Mouse (Mus musculus) ES-E14 (cell line): Measurements from ENCODE around the gene Cd34. TPM values are rescaled to one million over a fixed set of nuclear protein-coding genes. Genes with fewer than 3 reads are reported as not detected.

Source experiments
- DNase-seq: peaks from one replicate; pipeline ENCODE4 v3.0.0-alpha.2; 2013; ENCODE audit warnings: low read depth, low spot score
- H3K27ac ChIP-seq: 2 replicates; pipeline ENCODE4 v1.5.1; 2012; ENCODE audit warnings: low read depth, mild to moderate bottlenecking, low read length, moderate library complexity, mixed read lengths; ENCODE audit not compliant: poor library complexity, insufficient read depth, severe bottlenecking
- H3K36me3 ChIP-seq: 2 replicates; pipeline ENCODE4 v1.6.1; 2012; ENCODE audit warnings: mild to moderate bottlenecking, low read length, moderate library complexity, mixed read lengths; ENCODE audit not compliant: control insufficient read depth, poor library complexity, insufficient read depth, severe bottlenecking
- H3K4me1 ChIP-seq, 2 experiments: fragments of 150-350 bp in 1 of 2; sonication (generic) in 1 of 2; 2 replicates each; pipeline ENCODE4 v1.6.1; 2012; ENCODE audit warnings: low read length in 2 of 2, mild to moderate bottlenecking in 1 of 2, mixed read lengths in 1 of 2; ENCODE audit not compliant: control insufficient read depth in 2 of 2, insufficient read depth in 2 of 2, poor library complexity in 1 of 2
- H3K4me3 ChIP-seq, 2 experiments: fragments of 150-350 bp in 1 of 2; sonication (generic) in 1 of 2; 2 replicates each; pipeline ENCODE4 v1.5.1; 2012; ENCODE audit warnings: low read length in 2 of 2, low read depth in 1 of 2, mild to moderate bottlenecking in 1 of 2, mixed read lengths in 1 of 2; ENCODE audit not compliant: insufficient read depth in 1 of 2, poor library complexity in 1 of 2, severe bottlenecking in 1 of 2
- H3K9ac ChIP-seq: 2 replicates; pipeline ENCODE4 v1.6.1; 2012; ENCODE audit warnings: low read depth, mild to moderate bottlenecking, low read length, mixed read lengths; ENCODE audit not compliant: poor library complexity, insufficient read depth, severe bottlenecking
- H3K9me3 ChIP-seq: fragments of 150-350 bp; sonication (generic); 2 replicates; pipeline ENCODE4 v1.6.1; 2012; ENCODE audit warnings: low read depth, mild to moderate bottlenecking, low read length; ENCODE audit not compliant: control insufficient read depth, insufficient read depth
- CHD2 ChIP-seq: IDR thresholded peaks from 2 replicates; pipeline ENCODE4 v1.6.1; 2014; ENCODE audit warnings: mild to moderate bottlenecking, low read depth, low read length, inconsistent platforms
- HCFC1 ChIP-seq: IDR thresholded peaks from 2 replicates; pipeline ENCODE4 v1.6.1; 2012; ENCODE audit warnings: low read length, inconsistent platforms, borderline replicate concordance; ENCODE audit not compliant: insufficient read depth
- MAFK ChIP-seq: IDR thresholded peaks from 2 replicates; pipeline ENCODE4 v1.6.1; 2014; ENCODE audit warnings: mild to moderate bottlenecking, low read depth, low read length, inconsistent platforms; ENCODE audit not compliant: insufficient read depth
- ZC3H11A ChIP-seq: IDR thresholded peaks from 2 replicates; pipeline ENCODE4 v1.6.1; 2012; ENCODE audit warnings: low read depth, mild to moderate bottlenecking, inconsistent platforms, low read length, borderline replicate concordance
- ZNF384 ChIP-seq: IDR thresholded peaks from 2 replicates; pipeline ENCODE4 v1.6.1; 2012; ENCODE audit warnings: low read depth, low read length, inconsistent platforms
- in situ Hi-C, 2 experiments: fragments of 600-800 bp; cut with MboI; formaldehyde crosslinking; loops; one replicate each; pipeline ENCODE4 v1.15.1; 2025; ENCODE audit warnings: low sequenced_read_pairs in 2 of 2, inconsistent platforms in 1 of 2; ENCODE audit not compliant: unreplicated experiment in 2 of 2
- total RNA-seq: library from RNA; depleted of rRNA; stranded (reverse); fragments of 300-350 nt; gene quantifications from 2 replicates; pipeline ENCODE4 v1.2.3, GENCODE M21; 2012

Gene Cd34
- total RNA-seq, 1 experiment = 8.4 TPM

DNA sequence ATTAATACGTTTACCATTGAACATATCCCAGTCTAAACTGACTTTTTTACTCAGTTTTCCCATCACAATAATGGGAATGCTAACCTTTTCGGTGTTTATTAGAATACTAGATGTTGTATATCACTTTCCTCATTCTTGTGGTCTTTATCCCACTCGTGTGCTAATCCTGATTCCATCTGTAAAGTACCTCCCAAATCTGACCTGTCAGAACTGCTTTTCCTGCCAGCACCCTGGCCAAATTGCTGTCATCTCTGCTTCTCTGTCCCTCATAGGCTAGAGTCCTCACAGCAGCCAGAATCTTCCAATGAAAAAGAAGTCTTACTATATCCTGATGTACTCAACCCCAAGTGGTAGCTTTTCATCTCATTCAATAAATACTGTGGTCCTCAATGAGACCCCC, 46.3 kb downstream of the Cd34 start:
- no peaks in the 10 kb centered on the region for H3K9me3 ChIP-seq
- H3K4me3 ChIP-seq = no peak overlapping the region
- no peak overlapping the region for H3K27ac ChIP-seq
- TF ChIP-seq MAFK = no peak
- no peak for TF ChIP-seq CHD2
- TF ChIP-seq ZNF384 = no peak
- no peak for TF ChIP-seq ZC3H11A
- TF ChIP-seq HCFC1 = no peak
- no peak overlapping the region for H3K9ac ChIP-seq
- H3K36me3 ChIP-seq = no peaks in the 10 kb centered on the region
- no peak for DNase-seq
- 0 out of 4 replicates have a peak, but pooled peaks cover 0 to 1% of the 10 kb centered on the region in 2 experiments for H3K4me1 ChIP-seq
- in situ Hi-C loops = no loop called here

DNA sequence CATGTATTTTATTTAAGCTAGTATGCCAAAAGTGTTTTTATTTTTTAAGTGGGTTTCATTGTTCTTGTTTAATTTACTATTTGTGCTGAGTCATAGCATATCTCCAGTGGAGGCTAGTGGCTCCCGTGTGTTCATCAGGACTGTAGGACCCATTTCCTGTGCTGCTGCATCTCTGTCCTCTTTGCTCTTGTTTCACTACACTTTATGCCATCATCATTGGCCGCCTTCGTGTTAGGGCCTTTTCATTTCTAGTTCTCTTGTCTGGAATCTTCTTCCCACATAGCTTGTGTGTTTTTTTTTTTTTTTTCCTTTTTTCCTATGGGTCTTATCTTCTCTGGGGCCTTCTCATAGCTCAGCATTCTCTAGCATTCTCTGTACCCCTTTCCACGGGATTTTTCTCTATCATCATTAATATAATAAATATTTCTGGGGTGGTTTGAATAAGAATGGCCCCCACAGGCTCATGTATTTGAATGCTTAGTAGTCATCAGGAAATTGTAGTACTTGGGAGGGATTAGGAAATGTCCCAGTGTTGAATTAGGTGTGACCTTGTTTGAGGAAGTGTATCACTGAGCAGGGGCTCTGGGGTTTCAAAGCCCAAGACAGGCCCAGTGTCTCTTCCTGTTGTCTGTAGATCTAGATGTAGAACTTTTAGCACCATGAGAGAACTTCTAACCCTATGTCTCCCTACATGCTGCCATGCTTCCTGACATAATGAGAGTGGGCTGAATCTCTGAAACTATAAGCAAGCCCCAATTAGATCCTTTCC, 47.0 kb downstream of the Cd34 start:
- TF ChIP-seq CHD2 (no peak), MAFK (no peak), ZNF384 (no peak), ZC3H11A (no peak), HCFC1 (no peak)
- Histone ChIP-seq H3K9me3 (no peaks in the 10 kb centered on the region), H3K27ac (no peak overlapping the region), H3K4me1 (0 out of 4 replicates have a peak, but pooled peaks cover 0 to 1% of the 10 kb centered on the region in 2 experiments), H3K4me3 (no peak overlapping the region), H3K9ac (no peak overlapping the region), H3K36me3 (no peaks in the 10 kb centered on the region)
- in situ Hi-C loops = no loop called here
- no peak for DNase-seq

DNA sequence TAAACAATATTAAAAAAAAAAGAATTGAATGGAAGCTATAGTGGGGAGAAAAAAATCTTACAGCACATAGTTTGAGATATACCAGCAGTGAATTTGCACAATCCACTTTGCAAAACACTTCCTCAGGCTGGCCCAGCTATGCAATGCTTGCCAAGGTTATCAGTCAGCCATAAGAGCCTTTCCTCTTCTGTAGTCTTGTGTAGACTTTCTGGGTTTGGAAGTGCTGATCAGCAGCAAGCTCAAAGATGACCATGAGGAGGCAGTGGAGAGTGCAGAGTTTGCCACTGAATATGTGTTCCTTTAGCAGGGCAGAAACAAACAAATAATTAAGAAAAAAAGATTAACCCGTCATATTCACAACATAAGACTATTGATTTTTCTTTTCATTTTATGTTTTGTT, 50.4 kb downstream of the Cd34 start:
- no peak overlapping the region for H3K4me3 ChIP-seq
- no peak overlapping the region for H3K9ac ChIP-seq
- TF ChIP-seq CHD2 (no peak), MAFK (no peak), HCFC1 (no peak), ZNF384 (no peak), ZC3H11A (no peak)
- in situ Hi-C loops = no loop called here
- DNase-seq = no peak
- H3K36me3 ChIP-seq = no peaks in the 10 kb centered on the region
- H3K9me3 ChIP-seq = no peaks in the 10 kb centered on the region
- H3K27ac ChIP-seq = no peak overlapping the region
- 0 out of 4 replicates have a peak, but pooled peaks cover 0 to 1% of the 10 kb centered on the region in 2 experiments for H3K4me1 ChIP-seq

DNA sequence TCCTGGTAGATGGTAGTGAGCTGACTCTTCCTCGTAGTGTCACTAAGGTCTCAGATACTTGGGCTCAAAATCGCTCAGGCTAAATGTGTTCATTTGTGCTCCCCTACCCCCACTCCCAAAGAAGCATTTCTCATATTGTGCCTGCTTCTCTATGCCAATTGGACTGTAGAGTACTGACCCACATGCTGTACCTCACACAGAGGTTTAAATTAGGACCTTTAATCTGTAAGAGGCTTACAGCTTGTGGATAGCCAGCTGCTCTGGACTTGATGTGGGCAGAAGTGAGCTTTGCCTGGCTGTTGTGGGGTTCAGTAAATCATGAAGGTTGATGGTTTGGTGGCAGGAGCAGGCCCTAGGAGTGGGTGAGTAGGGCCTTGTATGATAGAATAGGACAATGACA, 52.4 kb downstream of the Cd34 start:
- TF ChIP-seq ZNF384 = no peak
- no peak for TF ChIP-seq ZC3H11A
- TF ChIP-seq MAFK = no peak
- no peak for TF ChIP-seq HCFC1
- no peak for TF ChIP-seq CHD2
- Histone ChIP-seq H3K4me3 (no peak overlapping the region), H3K4me1 (no peaks in the 10 kb centered on the region), H3K9ac (no peak overlapping the region), H3K36me3 (no peaks in the 10 kb centered on the region), H3K27ac (no peak overlapping the region), H3K9me3 (no peaks in the 10 kb centered on the region)
- no peak for DNase-seq
- in situ Hi-C loops = no loop called here
